Mouse (Mus musculus) cortical plate, adult 2 months (tissue): ENCODE data around the gene Pola2.

Experiments used
- CTCF ChIP-seq: fragments of 200-500 bp; IDR thresholded peaks from 2 replicates; pipeline ENCODE4 v1.5.1; 2011; ENCODE audit warnings: mild to moderate bottlenecking, control low read depth, low read length; ENCODE audit not compliant: insufficient read depth; ENCODE audit errors: extremely low read depth
- POLR2A ChIP-seq: fragments of 200-500 bp; IDR thresholded peaks from 2 replicates; pipeline ENCODE4 v1.6.1; 2011; ENCODE audit warnings: mild to moderate bottlenecking, low read length, control low read depth; ENCODE audit not compliant: insufficient read depth; ENCODE audit errors: extremely low read depth

DNA sequence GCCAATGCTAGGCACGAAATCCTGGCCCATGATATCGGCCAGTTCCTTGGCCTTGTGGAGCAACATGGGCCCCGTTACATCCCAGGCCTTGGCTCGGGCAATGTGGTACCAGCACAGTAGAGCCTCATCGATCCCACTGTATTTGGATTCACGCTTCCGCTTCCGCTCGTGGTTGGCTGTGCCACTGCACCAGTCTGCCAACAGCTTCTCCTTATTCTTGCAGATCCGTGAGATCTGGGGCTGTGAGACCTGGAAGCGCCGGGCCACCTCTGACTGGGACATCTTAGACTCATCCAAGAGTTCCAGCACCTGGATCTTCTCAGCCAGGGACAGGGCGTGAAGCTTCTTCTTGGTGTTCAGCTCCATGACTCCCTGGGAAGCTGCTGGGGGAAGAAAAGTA lies 71.3 kb downstream of the Pola2 start:
- TF ChIP-seq CTCF (no peak), POLR2A (no peak)
